Mouse (Mus musculus): ENCODE results near the gene Mex3b.

The Mex3b gene
- long read RNA-seq, experiment 1: 0 reads
- long read RNA-seq, experiment 2, partial matches to known transcripts: 0 of 1 reads
- long read RNA-seq, experiment 2, other reads (novel, unspliced or antisense): 0 of 1 reads

- intact Hi-C loops (cut with DNase I): loop anchor here (5.0 to 10.0 kb wide), 3 partner anchors 150 to 685 kb away; no protein-coding TSS in a partner anchor
Measured at GRCm38 (mm10) chr7:82867271-82868121, at the start of gene Mex3b. Mex3b (plus strand) TSS chr7:82867333.

DNA sequence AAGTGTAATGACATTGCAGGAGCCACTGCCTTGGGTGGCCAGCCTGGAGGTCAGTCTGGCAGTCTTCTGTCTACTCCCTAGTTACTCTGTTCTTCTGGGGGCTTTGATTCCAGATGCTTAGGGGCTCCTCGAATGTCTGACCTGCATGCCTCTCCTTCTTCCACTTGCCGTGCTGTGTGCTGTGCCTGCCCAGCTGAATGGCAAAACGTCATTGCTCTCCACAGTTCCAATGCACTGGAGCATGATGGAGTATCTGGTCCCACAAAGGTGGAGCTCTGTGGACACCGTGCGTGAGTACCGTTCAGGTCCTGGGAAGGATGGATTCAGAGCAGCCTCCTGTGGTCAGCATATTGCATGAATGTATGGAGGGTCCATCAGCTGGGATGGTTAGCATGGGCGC, 47.6 kb upstream of the Mex3b start:
- intact Hi-C loops (cut with DNase I): no loop called here

DNA sequence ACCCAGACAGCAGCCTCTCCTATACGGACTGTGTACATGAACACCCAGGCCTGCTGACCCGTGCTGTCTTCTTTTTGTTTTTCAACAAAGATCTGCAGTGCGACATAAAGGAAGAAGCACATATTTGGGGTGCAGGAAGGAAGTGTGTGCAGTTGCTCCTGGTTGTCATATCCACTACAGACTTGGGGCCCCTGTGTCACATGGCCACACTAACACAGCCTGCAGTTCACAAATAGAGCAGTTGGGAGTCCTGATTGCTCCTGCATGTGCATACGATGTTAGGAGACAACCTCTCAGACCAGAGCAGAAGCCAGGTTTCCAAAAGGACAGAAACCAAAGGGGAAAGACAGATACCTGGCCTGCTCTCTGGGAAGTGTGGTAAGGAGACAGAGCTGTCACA, 46.5 kb upstream of the Mex3b start:
- intact Hi-C loops (cut with DNase I): no loop called here

DNA sequence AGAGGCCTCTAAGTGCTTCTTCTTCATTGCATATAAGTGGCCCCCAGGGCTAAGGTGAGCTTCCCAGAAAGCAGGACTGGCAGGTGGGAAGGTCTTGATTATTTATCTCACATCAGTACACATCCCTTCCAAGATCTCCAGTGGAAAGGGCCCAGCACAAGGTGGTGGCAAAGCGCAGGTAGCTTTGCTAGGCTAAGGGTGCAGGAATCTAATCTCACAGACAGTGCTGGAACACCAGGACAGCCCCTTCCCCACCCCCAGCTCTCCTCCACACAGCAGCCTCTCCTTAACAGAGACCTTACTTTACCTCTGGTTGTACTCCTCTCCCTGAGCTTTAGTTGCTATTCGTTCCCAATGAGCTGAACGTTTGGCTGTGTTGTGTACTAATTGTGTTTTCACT, 45.6 kb upstream of the Mex3b start:
- intact Hi-C loops (cut with DNase I): no loop called here

DNA sequence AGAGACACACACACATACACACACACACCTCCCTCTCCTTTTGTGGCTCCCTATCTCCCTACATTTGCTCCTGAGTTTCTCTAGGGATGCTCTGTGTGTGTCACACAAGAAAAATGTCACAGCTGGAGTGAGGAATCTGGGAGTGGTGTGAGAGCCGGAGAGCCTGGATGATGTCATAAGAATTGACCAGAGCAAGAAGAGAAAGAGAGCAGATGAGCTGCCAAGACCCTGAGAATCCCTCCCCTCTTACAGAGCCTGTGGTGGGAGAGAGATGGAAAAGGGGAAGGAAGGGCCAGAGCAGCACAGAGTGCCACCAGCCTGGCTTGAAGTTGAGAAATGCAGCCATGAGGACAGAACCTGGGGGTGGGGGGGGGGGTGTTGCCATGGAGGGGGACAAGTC, 44.6 kb upstream of the Mex3b start:
- intact Hi-C loops (cut with DNase I): no loop called here

GRCm38 (mm10) chr7:82828193-82828592, 38.9 kb upstream of the Mex3b start:
- intact Hi-C loops (cut with DNase I): no loop called here

DNA sequence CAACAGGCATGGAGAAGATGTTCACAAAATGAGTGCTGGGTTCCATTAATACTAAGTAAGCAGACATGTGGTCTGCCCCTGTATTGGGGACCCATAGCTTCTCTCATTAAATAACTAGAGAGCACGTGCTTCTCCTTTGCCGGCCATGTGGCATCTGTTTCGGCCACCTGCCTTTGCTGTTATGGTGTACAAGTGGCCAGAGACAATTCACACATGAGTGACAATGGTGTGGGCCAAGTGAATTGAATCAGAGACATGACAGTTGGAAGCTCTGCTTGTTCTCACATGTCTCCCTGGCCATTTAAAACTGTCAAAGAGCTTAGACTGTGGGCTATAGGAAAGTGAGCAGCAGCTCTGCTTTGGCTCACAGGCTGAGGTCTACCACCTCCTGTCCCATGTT, 37.6 kb upstream of the Mex3b start:
- intact Hi-C loops (cut with DNase I): no loop called here

DNA sequence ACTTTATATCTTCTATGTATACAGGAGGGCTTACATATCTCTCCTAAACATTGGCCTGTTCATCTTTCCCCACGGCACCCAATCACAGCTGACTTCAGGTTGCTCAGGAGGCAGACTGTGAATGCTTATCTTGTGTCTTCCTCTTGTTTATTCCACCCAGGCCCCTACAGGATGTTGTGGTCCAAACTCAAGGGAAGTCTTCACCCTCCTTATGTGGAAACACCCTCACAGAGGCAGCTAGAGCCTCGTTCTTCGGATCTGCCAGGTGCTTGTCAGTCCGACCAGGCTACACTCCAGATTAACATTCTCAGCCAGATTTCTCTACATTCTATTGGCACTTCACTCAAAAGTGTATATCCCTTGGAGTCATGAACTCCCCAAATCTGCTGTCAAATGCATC, 32.7 kb upstream of the Mex3b start:
- intact Hi-C loops (cut with DNase I): no loop called here

- intact Hi-C loops (cut with DNase I): no loop called here
Measured at GRCm38 (mm10) chr7:82838414-82838813, 28.7 kb upstream of the Mex3b start.

GRCm38 (mm10) chr7:82838965-82839675, 28.0 kb upstream of the Mex3b start:
- intact Hi-C loops (cut with DNase I): no loop called here

DNA sequence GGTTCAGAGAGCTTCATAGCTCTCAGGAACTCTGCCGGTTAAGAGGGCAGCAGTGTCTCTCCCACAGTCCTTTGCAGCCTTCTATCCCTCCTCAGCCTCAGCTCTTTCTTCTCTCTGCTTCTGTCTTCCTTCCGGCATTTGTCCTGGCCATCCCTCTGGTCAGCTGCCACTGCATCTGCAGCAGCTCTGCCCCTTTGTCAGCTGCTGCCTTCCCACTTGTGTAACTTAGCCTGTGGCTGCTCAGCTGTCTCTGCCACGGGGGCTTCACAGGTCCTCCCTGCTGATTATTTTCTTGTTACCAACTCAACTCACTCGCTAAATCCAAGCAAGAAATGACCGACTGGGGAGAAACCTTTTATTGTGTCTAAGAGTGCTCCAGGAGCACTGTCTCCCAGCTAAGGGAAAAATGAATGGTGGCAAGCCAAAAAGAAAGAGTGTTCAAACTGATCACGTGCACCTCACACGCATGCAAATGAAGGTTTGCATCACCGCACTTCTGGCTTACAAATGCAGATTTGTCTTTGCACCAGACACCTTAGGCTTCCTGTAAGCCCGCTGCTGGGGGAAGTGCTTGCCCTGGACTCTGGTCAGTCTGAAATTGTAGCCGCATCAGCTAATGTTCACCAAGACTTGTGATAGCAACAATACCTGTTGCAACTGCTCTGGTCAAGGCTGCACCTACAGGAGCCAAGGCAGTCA, 24.8 kb upstream of the Mex3b start:
- intact Hi-C loops (cut with DNase I): no loop called here

- intact Hi-C loops (cut with DNase I): no loop called here
Measured at GRCm38 (mm10) chr7:82850756-82851155, 16.4 kb upstream of the Mex3b start.

- intact Hi-C loops (cut with DNase I): no loop called here
Measured at GRCm38 (mm10) chr7:82851670-82852069, 15.5 kb upstream of the Mex3b start.

DNA sequence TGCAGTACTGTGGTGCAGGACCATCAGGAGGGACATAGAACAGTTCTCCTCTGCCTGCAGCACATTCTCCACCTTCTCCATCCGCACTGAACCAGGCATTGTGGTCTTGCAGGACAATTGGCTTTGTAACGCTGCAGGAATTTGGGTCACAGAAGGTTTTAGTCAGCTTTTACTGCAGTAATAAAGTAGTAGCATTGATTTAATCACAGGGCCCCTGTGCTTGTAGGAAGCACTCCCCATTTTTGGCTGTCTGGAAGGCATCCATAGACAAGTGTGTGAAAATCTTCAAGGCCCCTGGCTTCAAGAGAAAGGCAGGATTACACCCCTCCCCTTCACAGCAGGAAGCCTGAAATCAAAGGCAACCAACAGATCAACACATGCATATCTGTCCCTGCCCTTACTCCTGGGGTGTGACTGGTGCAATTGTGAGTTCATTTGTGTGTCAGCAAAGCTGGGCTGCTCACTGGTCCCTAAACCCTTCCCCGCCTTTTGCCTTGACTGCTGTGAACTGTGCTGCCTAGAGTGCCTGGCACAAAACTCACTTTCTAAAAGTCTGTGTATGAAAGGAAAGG, 12.9 kb upstream of the Mex3b start:
- intact Hi-C loops (cut with DNase I): no loop called here

- intact Hi-C loops (cut with DNase I): no loop called here
Measured at GRCm38 (mm10) chr7:82858611-82859010, 8.5 kb upstream of the Mex3b start.

DNA sequence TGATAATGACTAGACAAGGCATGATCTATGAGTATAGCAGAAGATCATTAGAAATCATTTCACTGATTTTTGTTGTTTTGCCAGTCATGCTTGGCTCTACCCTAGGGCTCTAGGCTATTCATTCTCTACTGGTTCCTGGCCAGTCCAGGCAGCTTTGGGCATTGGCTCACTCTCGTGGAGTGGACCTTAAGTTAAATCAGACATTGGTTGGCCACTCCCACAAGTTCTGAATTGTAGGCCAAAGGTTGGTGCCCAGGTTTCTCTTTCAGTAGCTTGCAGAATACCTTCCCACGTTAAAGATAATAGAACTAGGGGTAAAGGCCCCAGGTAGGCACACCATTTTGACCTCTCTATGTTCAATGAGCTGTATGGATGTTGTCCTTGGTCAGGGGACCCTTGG, 6.5 kb upstream of the Mex3b start:
- intact Hi-C loops (cut with DNase I): loop anchor here (10.0 kb wide), 1 partner anchor 624 kb away; no protein-coding TSS in a partner anchor

DNA sequence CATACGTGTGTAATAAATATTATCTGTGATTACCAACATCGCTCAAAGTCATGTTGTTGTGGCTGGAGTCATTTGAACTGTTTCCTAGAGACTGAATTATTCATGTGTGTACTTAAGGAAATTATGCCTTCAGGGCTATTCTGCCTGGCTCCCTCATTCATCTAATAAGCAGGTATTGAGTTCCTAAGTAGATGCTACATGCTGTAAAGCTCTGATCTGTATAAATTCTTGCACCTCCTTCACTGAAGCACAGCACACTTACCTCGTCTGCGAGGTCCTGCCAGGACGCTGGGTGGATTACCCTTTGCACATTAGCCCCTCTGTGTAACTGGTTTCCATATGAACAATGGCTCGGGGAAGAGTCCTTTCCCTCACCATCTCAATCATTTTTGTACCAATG, 3.8 kb upstream of the Mex3b start:
- intact Hi-C loops (cut with DNase I): loop anchor here (10.0 kb wide), 1 partner anchor 621 kb away; no protein-coding TSS in a partner anchor

DNA sequence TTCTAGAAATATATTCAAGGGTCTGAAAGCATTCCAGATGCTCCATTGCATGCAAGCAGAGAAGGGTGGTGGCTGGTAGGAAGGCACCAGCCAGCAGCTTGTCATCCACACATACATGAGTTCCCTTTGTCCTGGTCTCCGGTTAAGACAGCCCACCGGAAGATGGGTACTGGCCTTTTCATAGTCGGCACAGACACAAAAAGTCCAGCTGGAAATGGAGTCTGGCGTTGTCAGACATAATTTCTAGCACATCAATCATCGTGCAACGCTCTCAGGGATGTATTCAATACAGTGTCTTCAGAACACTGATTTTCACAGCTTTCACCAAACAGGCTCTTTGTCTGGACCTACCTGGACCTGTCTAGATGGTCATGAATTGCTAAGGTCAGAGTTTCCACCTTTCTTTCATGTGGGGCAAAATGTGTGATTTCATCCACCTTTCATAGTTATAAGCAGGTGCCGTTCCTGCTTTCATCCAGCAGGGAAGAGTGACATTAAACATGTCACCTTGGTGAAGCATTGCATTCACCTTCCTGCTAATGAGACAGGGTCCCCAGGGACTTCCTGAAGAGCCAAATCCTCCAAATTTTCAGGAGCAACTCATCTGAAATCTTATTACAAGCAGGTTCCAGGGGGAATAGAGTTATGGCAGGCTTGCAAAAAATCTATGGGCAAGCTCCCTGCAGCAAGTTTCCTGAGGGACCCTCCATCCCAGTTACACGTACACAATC, 2.7 kb upstream of the Mex3b start:
- intact Hi-C loops (cut with DNase I): loop anchor here (10.0 kb wide), 1 partner anchor 620 kb away; no protein-coding TSS in a partner anchor

- intact Hi-C loops (cut with DNase I): loop anchor here (5.0 to 10.0 kb wide), 3 partner anchors 148 to 687 kb away; no protein-coding TSS in a partner anchor
Measured at GRCm38 (mm10) chr7:82864991-82865771, 2.0 kb upstream of the Mex3b start.
